8 mouse cellular contexts compared by ENCODE assay signal in genomic region chr19:46394712-46395108, GRCm38 (mm10). TPM values are rescaled to one million over a fixed set of nuclear protein-coding genes. Genes with fewer than 3 reads are reported as not detected.
DNase-seq lines count a peak whose midpoint lies in the region; ATAC-seq and TF ChIP-seq lines count a peak whose summit lies in the region.

No protein-coding gene starts in this region.

- TF ChIP-seq CTCF in lung, embryonic 14.5 days (IDR thresholded peaks at IDR 0.05; ENCODE audit: low read depth): no peak

- no peaks in the 10 kb centered on the region for H3K27me3 ChIP-seq in lung, embryonic 14.5 days (ENCODE audit: insufficient read depth, low read length)
- no peaks in the 10 kb centered on the region for H3K27me3 ChIP-seq in embryonic facial prominence, embryonic 11.5 days (ENCODE audit: control insufficient read depth, insufficient read depth, low read length)
- H3K27me3 ChIP-seq in intestine, embryonic 14.5 days (replicated peaks; ENCODE audit: control insufficient read depth, insufficient read depth, low read length): no peaks in the 10 kb centered on the region
- no peaks in the 10 kb centered on the region for H3K27me3 ChIP-seq in neural tube, embryonic 12.5 days (replicated peaks)

- DNase-seq in lung, embryonic 14.5 days: no peak
- no peak for DNase-seq in lung, postnatal 36 days
- no peak for DNase-seq in embryonic facial prominence, embryonic 11.5 days (ENCODE audit: low spot score)
- peak; percentile 54 for DNase-seq in intestine, embryonic 14.5 days (ENCODE audit: low spot score)
- DNase-seq in gastrocnemius, postnatal 14 days: no peak
- DNase-seq in layer of hippocampus, adult 9-10 months (ENCODE audit: low spot score): no peak

- peaks cover 13% of the 10 kb centered on the region for H3K4me1 ChIP-seq in lung, embryonic 14.5 days (ENCODE audit: insufficient read depth)
- peaks cover 2% of the 10 kb centered on the region; the same call in 1 of the 2 replicates for H3K4me1 ChIP-seq in embryonic facial prominence, embryonic 11.5 days (ENCODE audit: control insufficient read depth, insufficient read depth, low read length)
- H3K4me1 ChIP-seq in intestine, embryonic 14.5 days (replicated peaks; ENCODE audit: control insufficient read depth, insufficient read depth, low read length): peaks cover 30% of the 10 kb centered on the region
- peaks cover 38% of the 10 kb centered on the region for H3K4me1 ChIP-seq in neural tube, embryonic 12.5 days

- peak overlapping the region; percentile 76 for H3K4me2 ChIP-seq in lung, embryonic 14.5 days
- peak overlapping the region; percentile 87 for H3K4me2 ChIP-seq in embryonic facial prominence, embryonic 11.5 days (ENCODE audit: low read depth, low read length)
- peak overlapping the region; percentile 88 for H3K4me2 ChIP-seq in intestine, embryonic 14.5 days (ENCODE audit: low read length)
- peak overlapping the region; percentile 93 for H3K4me2 ChIP-seq in neural tube, embryonic 12.5 days (replicated peaks)

- WGBS in lung, embryonic 14.5 days: 6% methylated on average over 10 of the region's 10 CpGs
- WGBS in embryonic facial prominence, embryonic 11.5 days: 7% methylated on average over 10 of the region's 10 CpGs
- WGBS in intestine, embryonic 14.5 days: 5% methylated on average over 10 of the region's 10 CpGs
- 9% methylated on average over 10 of the region's 10 CpGs for WGBS in neural tube, embryonic 12.5 days

- no peak for ATAC-seq in lung, embryonic 14.5 days (ENCODE audit: insufficient read depth)
- no peak for ATAC-seq in embryonic facial prominence, embryonic 11.5 days (replicated peaks; ENCODE audit: insufficient number of reproducible peaks, low FRiP score, low TSS enrichment, low read depth)
- ATAC-seq in intestine, embryonic 14.5 days (replicated peaks; ENCODE audit: low FRiP score, low TSS enrichment, low read depth): no peak
- no peak for ATAC-seq in neural tube, embryonic 12.5 days (ENCODE audit: low FRiP score, low read depth)
- no peak for ATAC-seq in erythroid progenitor cell, adult 5-6 weeks (replicated peaks; ENCODE audit: low FRiP score, poor library complexity, severe bottlenecking)

- intact Hi-C loops in gastrocnemius, postnatal 14 days (cut with DNase I; ENCODE audit: low total_unique reads): loop anchor here (5.0 kb wide), 1 partner anchor 48 kb away; no protein-coding TSS in a partner anchor

- H3K4me3 ChIP-seq in lung, embryonic 14.5 days (ENCODE audit: low read depth, low read length): peak overlapping the region; percentile 72
- peak overlapping the region; percentile 76 for H3K4me3 ChIP-seq in embryonic facial prominence, embryonic 11.5 days (ENCODE audit: low read depth, low read length)
- H3K4me3 ChIP-seq in intestine, embryonic 14.5 days (ENCODE audit: low read depth, low read length): peak overlapping the region; percentile 90
- peak overlapping the region; percentile 64 for H3K4me3 ChIP-seq in neural tube, embryonic 12.5 days

- H3K9ac ChIP-seq in lung, embryonic 14.5 days: peak overlapping the region; percentile 42; the same call in 1 of the 2 replicates
- peak overlapping the region; percentile 46 for H3K9ac ChIP-seq in embryonic facial prominence, embryonic 11.5 days (replicated peaks; ENCODE audit: low read length)
- H3K9ac ChIP-seq in intestine, embryonic 14.5 days (ENCODE audit: low read length): peak overlapping the region; percentile 38
- H3K9ac ChIP-seq in neural tube, embryonic 12.5 days: peak overlapping the region; percentile 60

- H3K27ac ChIP-seq in lung, embryonic 14.5 days (ENCODE audit: low read depth): no peak overlapping the region
- H3K27ac ChIP-seq in embryonic facial prominence, embryonic 11.5 days (replicated peaks; ENCODE audit: low read depth, low read length): no peak overlapping the region
- H3K27ac ChIP-seq in intestine, embryonic 14.5 days (ENCODE audit: low read depth): no peak overlapping the region
- no peak overlapping the region for H3K27ac ChIP-seq in neural tube, embryonic 12.5 days

- H3K36me3 ChIP-seq in lung, embryonic 14.5 days (ENCODE audit: insufficient read depth): 0 out of 2 replicates have a peak, but pooled peaks cover 6% of the 10 kb centered on the region
- H3K36me3 ChIP-seq in embryonic facial prominence, embryonic 11.5 days (replicated peaks; ENCODE audit: control insufficient read depth, insufficient read depth, low read depth, low read length): no peaks in the 10 kb centered on the region
- H3K36me3 ChIP-seq in intestine, embryonic 14.5 days (ENCODE audit: control insufficient read depth, insufficient read depth, low read length): peaks cover 8% of the 10 kb centered on the region; the same call in 1 of the 2 replicates
- no peaks in the 10 kb centered on the region for H3K36me3 ChIP-seq in neural tube, embryonic 12.5 days

- no peaks in the 10 kb centered on the region for H3K9me3 ChIP-seq in lung, embryonic 14.5 days (ENCODE audit: low read depth, low read length)
- H3K9me3 ChIP-seq in embryonic facial prominence, embryonic 11.5 days (replicated peaks; ENCODE audit: control insufficient read depth, low read length): no peaks in the 10 kb centered on the region
- H3K9me3 ChIP-seq in intestine, embryonic 14.5 days (ENCODE audit: control insufficient read depth, low read length): no peaks in the 10 kb centered on the region
- no peaks in the 10 kb centered on the region for H3K9me3 ChIP-seq in neural tube, embryonic 12.5 days

RNA-seq across cellular contexts. Expression of gene Actr1a, which starts 0.8 kb away (rescaled TPM):
- polyA plus RNA-seq in lung, embryonic 14.5 days (2014; fragmentation: Nextera tagmentation; extraction: Ambion mirVana): 148 and 149 TPM in 2 replicates
- 171 and 182 TPM in 2 replicates for polyA plus RNA-seq in embryonic facial prominence, embryonic 11.5 days (2014; fragmentation: Nextera tagmentation; extraction: Ambion mirVana)
- 127 and 142 TPM in 2 replicates for polyA plus RNA-seq in intestine, embryonic 14.5 days (2014; fragmentation: Nextera tagmentation; extraction: Ambion mirVana)
- 259 and 269 TPM in 2 replicates for polyA plus RNA-seq in neural tube, embryonic 12.5 days (2016; fragmentation: Nextera tagmentation; extraction: Ambion mirVana)
- 10 to 100 TPM; 58.6 to 62.7 TPM for total RNA-seq in gastrocnemius, postnatal 14 days (2021)
- total RNA-seq in erythroid progenitor cell, adult 5-6 weeks (2015; ENCODE audit: low replicate concordance): 66.7 and 75.0 TPM in 2 replicates
- 82.9 and 94.7 TPM in 2 replicates for total RNA-seq in erythroid progenitor cell, adult 5-6 weeks (2017; ENCODE audit: low replicate concordance)

RNA-seq across cellular contexts. Expression of gene Sufu, which starts 2.0 kb away (rescaled TPM):
- polyA plus RNA-seq in lung, embryonic 14.5 days (2014; fragmentation: Nextera tagmentation; extraction: Ambion mirVana): 41.3 and 47.5 TPM in 2 replicates
- 32.7 and 36.3 TPM in 2 replicates for polyA plus RNA-seq in embryonic facial prominence, embryonic 11.5 days (2014; fragmentation: Nextera tagmentation; extraction: Ambion mirVana)
- 30.3 and 32.3 TPM in 2 replicates for polyA plus RNA-seq in intestine, embryonic 14.5 days (2014; fragmentation: Nextera tagmentation; extraction: Ambion mirVana)
- 36.3 and 37.3 TPM in 2 replicates for polyA plus RNA-seq in neural tube, embryonic 12.5 days (2016; fragmentation: Nextera tagmentation; extraction: Ambion mirVana)
- 1 to 10 TPM; 7.6 to 9.1 TPM for total RNA-seq in gastrocnemius, postnatal 14 days (2021)
- 3.6 and 5.9 TPM in 2 replicates for total RNA-seq in erythroid progenitor cell, adult 5-6 weeks (2015; ENCODE audit: low replicate concordance)
- 2.4 and 4.8 TPM in 2 replicates for total RNA-seq in erythroid progenitor cell, adult 5-6 weeks (2017; ENCODE audit: low replicate concordance)

RNA-seq across cellular contexts. Expression of gene 2310034G01Rik, which starts 44.6 kb away (rescaled TPM):
- 1.1 and 1.3 TPM in 2 replicates for polyA plus RNA-seq in lung, embryonic 14.5 days (2014; fragmentation: Nextera tagmentation; extraction: Ambion mirVana)
- polyA plus RNA-seq in embryonic facial prominence, embryonic 11.5 days (2014; fragmentation: Nextera tagmentation; extraction: Ambion mirVana): 1.1 and 2.0 TPM in 2 replicates
- 1.7 and 2.0 TPM in 2 replicates for polyA plus RNA-seq in intestine, embryonic 14.5 days (2014; fragmentation: Nextera tagmentation; extraction: Ambion mirVana)
- polyA plus RNA-seq in neural tube, embryonic 12.5 days (2016; fragmentation: Nextera tagmentation; extraction: Ambion mirVana): 2.1 and 2.2 TPM in 2 replicates
- total RNA-seq in gastrocnemius, postnatal 14 days (2021): under 1 TPM; 0.16 to 0.39 TPM
- not detected in 2 replicates for total RNA-seq in erythroid progenitor cell, adult 5-6 weeks (2015; ENCODE audit: low replicate concordance)
- not detected in 2 replicates for total RNA-seq in erythroid progenitor cell, adult 5-6 weeks (2017; ENCODE audit: low replicate concordance)

RNA-seq across cellular contexts. Expression of gene Mfsd13a, which starts 53.8 kb away (rescaled TPM):
- 9.9 and 11.6 TPM in 2 replicates for polyA plus RNA-seq in lung, embryonic 14.5 days (2014; fragmentation: Nextera tagmentation; extraction: Ambion mirVana)
- 3.2 and 4.1 TPM in 2 replicates for polyA plus RNA-seq in embryonic facial prominence, embryonic 11.5 days (2014; fragmentation: Nextera tagmentation; extraction: Ambion mirVana)
- 12.3 and 12.7 TPM in 2 replicates for polyA plus RNA-seq in intestine, embryonic 14.5 days (2014; fragmentation: Nextera tagmentation; extraction: Ambion mirVana)
- 8.5 and 9.3 TPM in 2 replicates for polyA plus RNA-seq in neural tube, embryonic 12.5 days (2016; fragmentation: Nextera tagmentation; extraction: Ambion mirVana)
- 1 to 10 TPM; 1.1 TPM for total RNA-seq in gastrocnemius, postnatal 14 days (2021)
- total RNA-seq in erythroid progenitor cell, adult 5-6 weeks (2015; ENCODE audit: low replicate concordance): 4.6 and 6.1 TPM in 2 replicates
- total RNA-seq in erythroid progenitor cell, adult 5-6 weeks (2017; ENCODE audit: low replicate concordance): 1.4 and 6.2 TPM in 2 replicates

RNA-seq across cellular contexts. Expression of gene Cuedc2, which starts 56.2 kb away (rescaled TPM):
- 132 and 145 TPM in 2 replicates for polyA plus RNA-seq in lung, embryonic 14.5 days (2014; fragmentation: Nextera tagmentation; extraction: Ambion mirVana)
- 183 and 199 TPM in 2 replicates for polyA plus RNA-seq in embryonic facial prominence, embryonic 11.5 days (2014; fragmentation: Nextera tagmentation; extraction: Ambion mirVana)
- 154 and 176 TPM in 2 replicates for polyA plus RNA-seq in intestine, embryonic 14.5 days (2014; fragmentation: Nextera tagmentation; extraction: Ambion mirVana)
- 284 and 289 TPM in 2 replicates for polyA plus RNA-seq in neural tube, embryonic 12.5 days (2016; fragmentation: Nextera tagmentation; extraction: Ambion mirVana)
- 10 to 100 TPM; 68.7 to 79.0 TPM for total RNA-seq in gastrocnemius, postnatal 14 days (2021)
- 8.4 and 16.2 TPM in 2 replicates for total RNA-seq in erythroid progenitor cell, adult 5-6 weeks (2015; ENCODE audit: low replicate concordance)
- 42.4 and 50.7 TPM in 2 replicates for total RNA-seq in erythroid progenitor cell, adult 5-6 weeks (2017; ENCODE audit: low replicate concordance)
